Mouse (Mus musculus): Measurements from ENCODE around the gene Tmem220.
"Not testable (repeated sequence)": the region's sequence is repeated elsewhere in the genome, so short reads cannot be mapped to it uniquely, and the experiment has no call there.

Tmem220 gene

GRCm38 (mm10) chr11:67019711-67020475 lies 5.1 kb upstream of the Tmem220 start:
- DNase-seq: no peak

GRCm38 (mm10) chr11:67020948-67021347 lies 4.0 kb upstream of the Tmem220 start:
- DNase-seq: peak; percentile 42 to 75

- peak in 1 of 2 experiments; percentile 19 for DNase-seq
Observed at GRCm38 (mm10) chr11:67022354-67023115, 2.4 kb upstream of the Tmem220 start.

- not testable (repeated sequence) for DNase-seq
Observed at GRCm38 (mm10) chr11:67023191-67023590, 1.8 kb upstream of the Tmem220 start.

- no peak for DNase-seq
Observed at GRCm38 (mm10) chr11:67023802-67024340, 1.1 kb upstream of the Tmem220 start.

GRCm38 (mm10) chr11:67030904-67031602 lies 6.1 kb downstream of the Tmem220 start:
- no peak for DNase-seq

- no peak for DNase-seq
Observed at GRCm38 (mm10) chr11:67031603-67031915, 6.6 kb downstream of the Tmem220 start.

GRCm38 (mm10) chr11:67034775-67035485 lies 10.0 kb downstream of the Tmem220 start:
- DNase-seq: peak; percentile 15 to 39

GRCm38 (mm10) chr11:67036229-67036628 lies 11.3 kb downstream of the Tmem220 start:
- no peak for DNase-seq

GRCm38 (mm10) chr11:67036892-67037291 lies 11.9 kb downstream of the Tmem220 start:
- no peak for DNase-seq

GRCm38 (mm10) chr11:67039799-67040198 lies 14.8 kb downstream of the Tmem220 start:
- no peak for DNase-seq

- DNase-seq: no peak
Observed at GRCm38 (mm10) chr11:67040483-67040882, 15.5 kb downstream of the Tmem220 start.

GRCm38 (mm10) chr11:67043007-67043406 lies 18.1 kb downstream of the Tmem220 start:
- no peak for DNase-seq

- DNase-seq: no peak
Observed at GRCm38 (mm10) chr11:67044959-67045358, 20.0 kb downstream of the Tmem220 start.

- no peak for DNase-seq
Observed at GRCm38 (mm10) chr11:67047199-67047598, 22.2 kb downstream of the Tmem220 start.

- DNase-seq: no peak
Observed at GRCm38 (mm10) chr11:67048496-67048895, 23.5 kb downstream of the Tmem220 start.

- DNase-seq: no peak
Observed at GRCm38 (mm10) chr11:67049256-67049655, 24.3 kb downstream of the Tmem220 start.

GRCm38 (mm10) chr11:67051676-67052320 lies 26.8 kb downstream of the Tmem220 start:
- DNase-seq: no peak

GRCm38 (mm10) chr11:67052321-67052952 lies 27.5 kb downstream of the Tmem220 start, which contains the start of the genes Adprm and Sco1:
TSS of gene Adprm (minus strand) at chr11:67052594.
TSS of gene Sco1 (plus strand) at chr11:67052670.
- DNase-seq: peak; percentile 92 to 93

GRCm38 (mm10) chr11:67054754-67055365 lies 29.9 kb downstream of the Tmem220 start:
- DNase-seq: no peak

- DNase-seq: no peak
Observed at GRCm38 (mm10) chr11:67061311-67061710, 36.4 kb downstream of the Tmem220 start.

Data from lung, postnatal 4 days (tissue).